Mouse (Mus musculus) urinary bladder, postnatal 0 days (tissue): ENCODE measurements around the gene Pld6. TPM values are rescaled to one million over a fixed set of nuclear protein-coding genes. Genes with fewer than 3 reads are reported as not detected.

ENCODE experiments used
- polyA plus RNA-seq: library from polyadenylated mRNA; unstranded; fragments of >200 nt; fragmentation: Nextera tagmentation; extraction: Ambion mirVana; gene quantifications from 2 replicates; pipeline ENCODE4 v1.2.1, GENCODE M21; 2015

Pld6 gene
- 0.29 and 0.64 TPM in 2 replicates for polyA plus RNA-seq

GRCm38 (mm10) chr11:59787199-59787781 is at the start of gene Pld6:
Gene Pld6 (minus strand): TSS chr11:59787645.

DNA sequence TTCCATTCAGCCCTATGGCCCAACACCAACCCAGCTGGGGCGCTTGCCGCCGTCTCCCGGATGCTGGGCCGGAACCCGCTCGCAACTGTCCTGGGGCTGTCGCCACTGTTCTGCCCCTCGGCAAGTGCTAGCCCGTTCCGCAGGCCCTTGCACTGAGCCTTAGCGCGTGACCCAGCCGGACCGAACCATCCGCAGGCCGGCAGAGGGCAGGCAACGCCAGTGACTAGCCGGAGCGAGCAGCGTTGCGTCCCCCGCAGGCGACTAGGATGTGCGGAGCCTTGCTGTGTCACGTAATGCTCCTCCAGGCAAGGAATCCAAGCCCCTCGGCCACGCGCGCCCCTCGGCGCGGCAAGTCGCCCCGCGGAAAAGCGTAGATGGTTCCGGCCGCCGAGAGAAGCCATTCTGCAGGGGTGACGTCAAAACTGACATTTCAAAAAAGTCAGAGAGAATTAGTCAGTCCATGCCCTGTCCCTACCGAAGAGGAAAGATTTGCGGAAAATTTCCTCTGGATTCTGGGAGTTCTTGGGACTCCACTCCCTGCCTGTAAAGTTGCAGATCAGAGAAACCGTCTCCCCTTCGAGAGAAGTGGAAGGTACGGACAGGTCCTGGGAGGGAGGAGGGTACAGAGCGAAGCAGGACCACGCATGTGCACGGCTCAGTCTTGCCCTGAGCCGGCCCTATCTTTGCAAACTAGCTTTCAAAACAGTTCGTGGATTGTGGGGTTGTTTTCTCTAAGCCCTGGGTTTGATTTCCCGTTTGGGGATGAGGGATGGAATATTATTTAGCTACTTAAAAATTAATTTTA is 22.4 kb upstream of the Pld6 start, which contains the start of gene Flcn:
TSS of gene Flcn (minus strand) at position 347 of the 805 bp plus-strand sequence.

Other genes starting within 250 kb of the Pld6 start
- 0.22 and 0.47 TPM in 2 replicates for gene Nlrp3, start 246.1 kb downstream of the Pld6 start, polyA plus RNA-seq
- not detected in 2 replicates for gene Olfr222, start 211.4 kb downstream of the Pld6 start, polyA plus RNA-seq
- not detected in 2 replicates for gene Olfr223, start 194.4 kb downstream of the Pld6 start, polyA plus RNA-seq
- gene Mprip, start 126.3 kb downstream of the Pld6 start, polyA plus RNA-seq, result 51.5 and 59.3 TPM in 2 replicates
- gene Flcn, start 22.4 kb upstream of the Pld6 start, polyA plus RNA-seq, result 15.5 and 19.9 TPM in 2 replicates
- 20.3 and 23.0 TPM in 2 replicates for gene Nt5m, start 51.8 kb upstream of the Pld6 start, polyA plus RNA-seq
- gene Cops3, start 52.2 kb upstream of the Pld6 start, polyA plus RNA-seq, result 108 and 116 TPM in 2 replicates
- gene Med9, start 160.6 kb upstream of the Pld6 start, polyA plus RNA-seq, result 28.6 and 29.7 TPM in 2 replicates
- 0.45 and 0.60 TPM in 2 replicates for gene Rasd1, start 177.3 kb upstream of the Pld6 start, polyA plus RNA-seq